Mouse (Mus musculus) c-Kit-positive CD71-negative TER-119-negative erythroid progenitor cells, embryonic 14.5 days (primary cell): ENCODE data around the gene BC049715.
"Not testable (repeated sequence)": the region's sequence is repeated elsewhere in the genome, so short reads cannot be mapped to it uniquely, and the experiment has no call there.

Source experiments
- DNase-seq: peaks from one replicate; pipeline ENCODE4 v3.0.0-alpha.2; 2013; ENCODE audit warnings: low read depth

Gene BC049715

DNA sequence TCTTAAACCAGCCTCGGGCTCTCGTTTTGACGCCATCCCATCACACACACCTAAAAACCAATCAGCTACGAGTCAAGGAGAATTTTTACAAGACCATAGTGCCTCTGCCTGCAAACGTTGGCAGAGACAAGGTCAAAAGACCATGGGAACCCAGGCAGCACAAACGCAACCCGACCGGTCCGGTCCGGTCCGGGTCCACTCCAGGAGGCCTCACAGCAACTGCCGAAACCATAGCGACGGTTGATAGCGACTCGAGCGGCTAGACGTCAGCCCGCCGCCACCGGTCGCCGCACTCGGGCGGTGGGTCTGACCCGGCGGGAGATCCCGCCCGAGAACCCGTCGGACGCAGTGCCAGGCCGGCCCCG lies at the start of gene BC049715:
TSS of gene BC049715 (plus strand) at position 111 of the 365 bp plus-strand sequence.
- no peak for DNase-seq

DNA sequence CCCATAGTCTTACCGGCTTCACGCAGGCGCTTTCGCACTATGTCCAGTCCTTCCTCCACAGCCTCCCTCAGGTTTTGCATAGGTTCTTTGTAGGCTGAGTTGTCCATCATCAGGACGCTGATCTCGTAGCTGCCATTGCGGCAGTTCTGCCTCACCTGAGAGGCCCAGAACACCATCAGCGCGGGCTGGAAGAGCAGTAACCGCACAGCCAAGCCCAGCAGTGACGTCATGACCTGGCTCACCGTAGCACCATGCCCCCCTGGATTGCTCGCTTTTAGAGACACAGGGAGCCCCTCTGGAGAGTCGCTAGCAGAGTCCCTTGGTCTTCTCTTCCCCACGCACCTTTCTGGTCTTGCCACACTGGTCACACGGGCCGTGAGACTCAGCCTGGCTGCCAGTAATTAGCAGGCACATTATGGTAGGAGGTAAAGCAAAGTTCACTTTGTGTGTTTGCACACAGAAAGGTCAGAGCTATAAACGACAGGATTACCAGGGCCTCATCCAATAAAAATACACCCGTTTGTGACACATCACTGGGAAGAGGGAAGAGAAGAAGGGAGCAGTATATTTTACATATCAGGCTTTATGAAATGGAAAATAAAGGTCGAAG lies 45.9 kb upstream of the BC049715 start, which contains the start of gene Gucy2c:
TSS of gene Gucy2c (minus strand) at position 389 of the 610 bp plus-strand sequence.
- DNase-seq = no peak

DNA sequence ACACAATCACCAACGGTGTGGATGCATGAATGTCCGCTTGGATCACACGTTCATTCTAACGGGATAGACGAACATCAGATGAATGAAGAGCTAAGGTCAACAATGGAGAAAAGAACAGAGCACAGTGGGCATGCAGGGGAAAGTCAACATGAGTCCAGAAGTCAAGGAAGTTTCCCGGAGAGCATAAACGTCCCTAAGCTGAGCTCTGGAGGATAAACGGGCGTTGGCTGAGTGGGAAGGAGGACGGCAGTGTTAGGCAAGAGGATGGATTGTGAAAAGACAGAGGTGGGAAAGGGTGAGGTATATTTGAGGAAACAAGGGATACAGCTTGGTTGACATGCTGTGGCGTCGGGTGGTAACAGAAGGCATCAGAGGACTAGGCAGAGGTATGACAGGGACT lies 45.3 kb upstream of the BC049715 start:
- no peak for DNase-seq

DNA sequence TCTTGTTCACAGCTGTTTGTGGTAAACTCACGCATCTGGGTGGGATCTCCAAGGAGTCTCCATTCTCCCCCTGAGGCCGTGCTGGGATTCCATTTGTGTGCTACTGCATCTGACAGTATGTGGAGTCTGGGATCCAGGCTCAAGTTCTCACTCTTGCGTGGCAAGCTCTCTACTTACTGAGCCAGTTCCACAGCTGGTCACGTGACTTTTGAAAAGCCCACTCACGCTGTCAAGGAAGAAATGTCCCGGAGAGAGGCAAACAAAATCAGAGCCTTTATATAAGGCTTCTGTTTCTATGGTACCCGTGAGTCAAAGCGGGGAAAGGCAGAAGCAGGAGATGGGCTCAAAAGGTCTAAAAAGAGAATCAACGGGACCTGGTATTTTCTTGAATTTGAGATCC lies 44.7 kb upstream of the BC049715 start:
- DNase-seq = no peak

DNA sequence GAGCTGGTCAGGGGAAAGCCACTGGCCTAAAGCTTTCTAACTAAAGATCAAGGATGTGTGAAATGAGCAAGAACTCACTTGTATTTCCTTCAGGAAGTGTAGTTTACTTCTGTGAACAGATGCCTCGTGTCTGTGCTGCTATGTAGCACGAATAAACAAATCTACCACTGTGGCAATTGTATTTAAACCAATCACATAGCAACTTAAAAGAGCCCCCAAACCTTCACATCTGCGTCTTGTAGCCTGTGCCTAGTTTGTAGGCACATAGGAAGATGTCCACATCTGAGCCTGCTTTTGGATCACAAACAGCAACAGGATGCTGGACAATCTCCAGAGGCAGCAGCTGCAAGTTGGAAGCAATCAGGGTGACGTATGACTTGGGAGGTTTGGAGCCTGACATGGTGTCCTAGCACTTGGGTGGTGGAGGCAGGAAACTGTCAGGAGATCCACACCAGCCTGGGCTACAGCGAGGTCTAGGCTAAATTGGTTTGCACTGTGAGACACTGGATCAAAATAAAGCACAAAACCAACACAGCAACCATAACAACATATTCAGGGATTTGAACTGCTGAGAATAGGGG lies 37.9 kb upstream of the BC049715 start:
- no peak for DNase-seq

DNA sequence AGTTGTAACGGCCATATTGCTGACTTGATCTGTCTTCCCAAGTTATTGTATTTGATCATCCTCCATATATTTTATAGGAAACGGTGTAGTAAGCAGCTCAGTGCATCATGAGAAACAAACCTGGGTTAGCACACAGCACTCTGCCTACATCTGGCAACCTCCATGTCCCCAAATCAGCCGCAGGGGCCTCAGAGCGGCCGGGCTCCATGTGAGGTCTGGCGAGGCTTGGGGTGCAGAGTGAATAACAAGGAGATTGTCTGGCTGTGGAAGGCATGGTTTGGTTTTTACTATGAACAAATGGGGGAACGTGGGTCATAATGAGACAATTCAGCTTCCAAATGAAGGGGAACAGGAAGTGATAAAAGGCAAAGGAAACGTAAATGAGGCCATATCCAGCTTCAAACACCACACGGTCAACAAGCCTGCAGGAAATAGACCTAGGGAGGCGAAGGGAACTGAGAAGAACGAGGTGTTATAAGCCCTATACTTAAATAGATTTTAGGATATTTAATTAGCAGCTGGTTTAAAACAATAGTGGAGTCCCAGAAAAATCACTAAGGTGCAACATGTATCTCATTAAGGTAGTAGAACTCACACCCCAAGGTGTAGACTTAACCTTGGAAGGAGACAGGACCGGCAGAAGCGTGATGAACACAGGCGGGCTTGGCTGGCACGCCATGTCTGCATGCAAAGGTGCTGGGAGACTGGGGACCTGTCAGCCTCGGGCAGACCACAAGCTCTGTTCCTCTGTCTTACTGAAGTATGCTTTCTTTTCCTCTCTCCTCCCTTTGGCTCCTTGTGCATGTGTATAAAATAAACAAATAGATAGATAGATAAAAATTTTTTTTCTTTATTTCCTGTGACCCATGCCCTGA lies 34.3 kb upstream of the BC049715 start:
- no peak for DNase-seq

DNA sequence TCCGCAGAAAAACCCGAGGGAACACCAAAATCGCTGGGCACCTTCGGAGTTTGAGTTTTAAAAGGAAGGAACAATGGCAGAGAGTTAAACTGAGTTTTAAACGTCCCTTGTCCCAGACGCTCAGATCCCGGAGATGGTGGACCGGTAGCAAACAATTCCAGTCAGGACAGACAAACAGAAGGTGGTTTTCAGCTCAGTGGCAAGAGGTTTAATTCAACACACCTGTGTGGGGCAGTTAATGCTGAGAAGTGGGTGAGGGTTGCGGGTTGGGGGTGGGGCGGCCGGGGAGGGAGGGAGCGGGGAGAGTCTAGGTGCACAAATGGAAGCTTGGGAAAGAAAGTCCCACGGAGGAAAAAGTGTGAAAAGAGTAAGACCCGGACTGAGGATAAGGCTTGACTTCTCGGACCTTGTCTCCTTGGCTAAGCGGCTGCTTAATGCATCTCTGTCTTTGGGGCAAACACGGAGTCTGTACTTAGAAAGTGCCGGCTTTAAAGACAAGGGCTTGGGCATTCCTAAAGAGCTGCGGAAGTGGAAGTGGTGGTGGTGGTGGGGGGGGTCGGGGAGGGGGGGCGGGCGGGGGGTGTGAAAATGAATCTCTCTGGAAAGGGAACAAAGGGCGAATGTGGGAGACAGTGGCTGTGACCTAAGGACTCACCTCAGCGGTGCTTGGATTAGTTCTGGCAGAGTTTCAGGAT lies 33.4 kb upstream of the BC049715 start:
- DNase-seq = no peak

DNA sequence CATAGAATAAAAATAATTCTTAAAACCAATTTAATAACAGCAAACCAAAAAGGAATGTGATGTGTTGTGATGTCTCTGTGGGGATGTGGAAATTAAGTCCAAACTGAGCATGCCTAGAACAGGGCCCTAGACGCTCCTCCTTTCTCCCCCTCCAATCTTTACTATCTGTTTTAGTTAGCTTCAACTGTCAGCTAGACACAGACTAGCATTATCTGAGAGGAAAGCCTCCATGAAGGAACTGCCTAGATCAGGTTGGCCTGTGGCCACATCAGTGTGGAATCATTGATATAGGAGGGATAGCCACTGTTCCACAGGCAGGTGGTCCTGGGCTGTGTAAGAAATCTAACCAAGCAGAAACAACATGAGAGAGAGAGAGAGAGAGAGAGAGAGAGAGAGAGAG lies 32.3 kb upstream of the BC049715 start:
- no peak for DNase-seq

DNA sequence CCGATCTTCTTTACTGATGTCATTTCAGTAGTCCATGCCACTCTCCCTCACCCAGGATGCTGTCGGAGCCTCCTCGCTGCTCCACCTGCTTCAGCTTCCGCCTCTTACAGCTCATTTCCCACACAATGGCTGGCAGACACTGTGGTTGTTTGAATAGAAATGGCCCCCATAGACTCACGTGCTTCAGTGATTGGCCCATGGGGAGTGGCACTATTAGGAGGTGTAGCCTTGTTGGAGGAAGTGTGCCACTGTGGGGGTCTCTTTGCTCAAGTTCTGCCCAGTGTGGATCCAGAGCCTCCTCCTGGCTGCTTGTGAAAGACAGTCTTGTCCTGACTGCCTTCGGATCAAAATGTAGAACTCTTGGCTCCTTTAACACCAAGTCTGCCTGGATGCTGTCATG lies 31.6 kb upstream of the BC049715 start:
- DNase-seq = no peak

DNA sequence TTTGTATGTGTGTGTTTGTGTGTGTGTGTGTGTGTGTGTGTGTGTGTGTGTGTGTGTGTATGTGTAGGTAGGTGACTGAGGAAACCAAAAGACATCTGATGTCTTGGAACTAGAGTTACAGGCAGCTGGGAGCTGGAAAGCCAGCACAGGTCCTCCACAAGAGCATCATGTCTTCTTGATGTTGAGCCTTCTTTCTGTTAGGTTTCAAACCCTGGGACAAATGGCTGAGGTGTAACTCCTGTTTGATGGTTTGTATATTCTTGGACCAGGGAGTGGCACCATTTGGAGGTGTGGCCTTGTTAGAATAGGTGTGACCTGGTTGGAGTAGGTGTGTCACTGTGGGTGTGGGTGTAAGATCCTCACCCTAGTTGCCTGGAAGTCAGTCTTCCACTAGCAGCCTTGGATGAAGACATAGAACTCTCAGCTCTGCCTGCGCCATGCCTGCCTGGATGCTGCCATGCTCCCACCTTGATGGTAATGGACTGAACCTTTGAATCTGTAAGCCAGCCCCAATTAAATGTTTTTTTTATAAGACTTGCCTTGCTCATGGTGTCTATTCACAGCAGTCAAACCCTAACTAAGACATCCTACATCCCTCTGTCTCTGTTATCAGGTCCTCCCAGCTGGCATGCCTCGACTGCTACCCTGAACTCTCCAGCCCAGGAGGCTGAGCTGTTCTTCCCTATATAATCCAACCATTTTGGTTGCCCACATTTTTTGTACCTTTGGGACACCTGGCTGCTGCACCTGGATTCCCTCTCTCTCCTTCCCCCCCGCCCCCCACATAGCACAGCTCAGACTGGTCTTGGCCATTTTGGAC lies 29.3 kb upstream of the BC049715 start:
- DNase-seq = not testable (repeated sequence)

DNA sequence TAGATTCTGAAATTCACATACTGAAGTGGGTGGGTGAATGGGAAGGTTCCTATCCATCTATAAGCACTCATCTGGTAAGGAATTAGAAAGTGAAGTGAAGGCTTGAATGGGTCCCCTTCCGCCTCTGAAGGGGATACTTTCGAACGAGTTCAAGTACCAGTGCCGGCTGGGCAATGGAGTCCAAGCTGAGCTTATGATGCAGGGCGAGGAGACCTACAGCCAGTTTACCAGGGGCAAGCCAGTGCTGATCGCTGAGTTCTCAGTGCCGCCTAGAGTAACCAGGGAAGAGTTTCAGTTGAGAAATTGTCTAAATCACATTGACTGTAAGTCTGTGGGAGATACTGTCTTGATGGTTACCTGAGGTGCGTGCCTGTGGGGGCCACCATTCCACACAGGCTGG lies 26.7 kb upstream of the BC049715 start:
- DNase-seq = no peak

DNA sequence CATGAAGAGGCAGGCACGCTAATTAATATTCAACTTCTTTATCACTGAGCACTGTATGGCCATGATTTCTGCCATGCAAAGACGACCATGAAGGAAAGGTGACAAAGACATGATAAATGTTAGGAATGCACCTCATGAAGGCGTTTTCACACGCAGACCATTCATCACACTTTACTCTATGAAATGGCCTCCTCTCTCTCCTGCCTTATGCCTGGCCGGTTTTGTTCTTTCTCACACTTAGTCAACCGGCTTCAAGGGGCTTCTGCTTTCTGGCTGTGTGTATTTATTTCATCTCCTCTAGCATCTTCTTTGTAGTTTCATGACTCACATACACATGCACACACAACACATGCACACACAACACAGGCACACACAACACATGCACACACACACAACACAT lies 26.2 kb upstream of the BC049715 start:
- DNase-seq = no peak

DNA sequence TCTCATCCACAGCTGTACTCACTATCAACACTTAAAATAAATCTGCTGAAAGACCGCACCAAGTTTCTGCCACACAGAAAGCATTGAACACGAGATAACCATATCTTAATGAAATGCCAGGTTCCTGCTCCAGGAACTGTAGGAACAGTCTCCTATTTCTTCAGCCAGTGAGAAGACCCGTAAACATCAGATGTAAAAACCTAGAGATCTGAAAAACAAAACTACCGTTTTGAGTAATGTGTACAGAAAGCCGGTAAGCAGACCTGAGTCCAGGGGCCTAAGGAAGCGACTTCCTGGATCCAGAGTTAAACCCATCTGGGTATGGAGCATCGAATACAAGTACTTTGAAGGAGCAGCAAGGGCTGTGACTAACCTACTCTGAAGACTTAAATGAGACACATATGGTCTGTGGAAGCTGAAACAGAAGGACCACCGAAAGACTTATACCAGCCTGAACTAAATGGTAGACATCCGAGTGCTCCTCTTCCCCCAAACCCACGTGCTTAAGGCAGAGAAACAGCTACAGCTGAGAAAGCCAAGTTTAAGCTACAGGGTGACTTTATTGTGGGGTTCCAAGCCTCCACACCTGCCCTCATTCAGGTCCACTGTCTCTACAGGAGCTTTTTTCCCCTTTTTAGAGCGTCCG lies 24.2 kb upstream of the BC049715 start:
- no peak for DNase-seq

DNA sequence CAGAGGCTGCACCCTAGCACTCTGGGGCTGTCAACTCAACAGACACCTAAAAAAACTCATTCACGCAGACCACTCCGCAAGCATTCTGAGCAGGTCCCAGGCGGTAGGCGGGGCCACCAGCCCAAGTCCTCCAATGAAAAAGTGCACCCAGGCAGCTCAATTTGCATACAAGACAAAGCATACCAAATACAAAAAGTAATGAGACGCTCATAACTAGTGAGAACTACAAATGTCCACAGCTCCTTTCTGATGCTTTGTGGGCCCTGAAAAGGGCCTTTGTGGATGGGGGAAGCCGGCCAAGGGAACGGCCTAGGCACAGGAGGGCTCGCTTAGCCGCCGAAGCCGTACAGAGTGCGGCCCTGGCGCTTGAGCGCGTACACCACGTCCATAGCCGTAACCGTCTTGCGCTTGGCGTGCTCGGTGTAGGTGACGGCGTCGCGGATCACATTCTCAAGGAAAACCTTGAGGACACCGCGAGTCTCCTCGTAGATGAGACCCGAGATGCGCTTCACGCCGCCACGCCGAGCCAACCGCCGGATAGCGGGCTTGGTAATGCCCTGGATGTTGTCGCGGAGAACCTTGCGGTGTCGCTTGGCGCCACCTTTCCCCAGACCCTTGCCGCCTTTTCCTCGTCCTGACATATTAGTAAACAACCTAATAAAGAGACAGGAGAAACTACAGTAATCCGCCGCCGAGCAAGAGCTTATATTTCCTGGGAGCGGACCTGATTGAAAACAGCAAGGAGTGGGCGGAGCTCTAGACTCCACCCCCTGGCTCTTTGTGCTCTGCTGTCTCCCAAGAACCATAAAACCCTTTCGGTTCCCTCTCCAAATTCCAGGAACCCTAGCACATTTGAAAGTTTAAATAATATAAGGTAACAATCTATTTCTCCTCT lies 23.4 kb upstream of the BC049715 start, which contains the start of gene Hist4h4:
TSS of gene Hist4h4 (minus strand) at position 677 of the 895 bp plus-strand sequence.
- DNase-seq = peak; percentile 99

DNA sequence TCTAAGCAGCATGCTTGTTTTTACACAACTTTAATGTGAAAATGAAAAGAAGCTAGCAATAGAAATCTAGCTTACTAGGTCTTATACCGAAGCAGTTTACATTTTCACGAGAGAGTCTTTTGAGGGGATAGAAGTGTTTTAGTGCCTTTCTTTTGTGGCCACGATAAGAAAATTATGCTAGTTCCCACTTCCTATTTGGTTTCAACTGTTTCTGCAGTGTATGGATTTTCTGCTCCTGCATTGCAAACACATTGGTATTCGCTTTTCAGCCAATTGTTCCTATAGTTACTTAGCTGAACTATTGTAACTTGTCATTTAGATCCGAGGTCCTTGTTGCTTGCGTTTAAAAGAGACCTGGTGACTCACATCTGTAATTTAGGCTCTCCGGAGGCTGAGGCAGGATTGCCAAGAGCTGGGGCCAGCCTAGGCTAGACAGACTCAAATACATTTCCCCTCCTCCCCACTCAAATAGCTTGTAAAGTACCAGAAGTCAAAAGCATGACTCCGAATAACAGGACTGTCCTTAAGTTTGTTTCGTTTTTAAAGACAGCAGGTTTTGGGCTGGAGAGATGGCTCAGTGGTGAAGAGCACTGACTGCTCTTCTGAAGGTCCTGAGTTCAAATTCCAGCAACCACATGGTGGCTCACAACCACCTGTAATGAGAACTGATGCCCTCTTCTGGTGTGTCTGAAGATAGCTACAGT lies 22.6 kb upstream of the BC049715 start:
- no peak for DNase-seq

DNA sequence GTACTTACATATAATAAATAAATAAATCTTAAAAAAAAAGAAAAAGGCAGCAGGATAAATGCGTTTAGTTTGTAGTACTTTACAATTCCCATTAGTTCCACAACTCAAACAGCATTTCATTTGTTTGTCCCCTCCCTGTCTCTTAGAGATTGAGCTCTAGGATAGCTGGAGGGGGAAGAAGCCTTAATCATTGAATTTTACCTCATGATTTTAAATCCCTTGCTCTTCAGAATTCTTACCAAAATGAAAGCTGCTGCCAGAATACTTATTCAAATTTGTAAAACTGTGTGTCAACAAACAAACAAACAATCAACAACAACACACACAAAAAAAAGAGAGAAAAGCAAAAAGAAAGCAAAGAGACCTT lies 22.0 kb upstream of the BC049715 start:
- DNase-seq = no peak

DNA sequence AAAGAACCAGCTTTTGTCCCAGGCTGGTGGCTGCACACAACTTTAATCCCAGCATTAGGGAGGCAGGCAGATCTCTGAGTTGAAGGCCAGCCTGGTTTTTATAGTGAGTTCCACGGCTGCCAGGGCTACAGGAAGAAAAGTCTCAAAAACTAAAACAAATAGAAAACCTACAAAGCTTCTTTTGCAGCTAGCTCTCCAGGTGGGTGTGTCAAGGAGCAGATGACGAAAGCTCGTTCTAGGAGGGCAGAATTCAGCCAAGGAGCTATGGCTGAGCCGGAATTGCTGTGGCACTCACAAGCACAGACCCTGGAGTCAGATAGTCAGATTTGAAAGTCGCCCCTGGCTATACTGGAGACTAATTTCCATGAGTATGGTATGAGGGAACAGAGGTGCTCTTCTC lies 20.6 kb upstream of the BC049715 start:
- DNase-seq = no peak

DNA sequence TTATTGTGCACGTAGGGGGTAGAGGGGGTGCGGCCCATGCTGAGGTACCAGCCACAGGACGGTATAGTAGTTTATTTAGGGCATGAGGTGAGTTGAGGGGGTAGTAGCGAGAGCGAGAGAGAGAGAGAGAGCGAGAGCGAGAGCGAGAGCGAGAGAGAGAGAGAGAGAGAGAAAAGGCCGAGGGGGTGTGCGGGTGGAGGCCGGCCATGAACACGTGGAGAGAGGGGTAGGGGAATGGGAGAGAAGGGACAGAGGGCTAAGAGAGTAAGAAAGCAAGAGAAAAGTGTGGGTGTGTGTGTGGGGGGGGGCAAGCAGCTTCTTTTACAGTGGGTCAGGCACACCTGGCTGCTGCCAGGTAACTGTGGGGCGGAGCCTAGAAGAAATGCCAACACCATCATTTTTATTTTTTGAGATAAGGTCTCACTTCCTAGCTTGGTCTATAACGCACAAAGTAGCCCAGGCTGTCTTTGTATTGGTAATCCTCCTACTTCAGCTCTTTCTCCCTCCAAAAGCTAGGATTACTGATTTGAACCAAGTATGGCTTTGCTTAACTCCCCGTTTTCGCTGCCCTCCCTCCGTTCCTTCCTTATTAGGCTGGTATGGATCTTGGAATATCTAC lies 19.9 kb upstream of the BC049715 start:
- DNase-seq = no peak

DNA sequence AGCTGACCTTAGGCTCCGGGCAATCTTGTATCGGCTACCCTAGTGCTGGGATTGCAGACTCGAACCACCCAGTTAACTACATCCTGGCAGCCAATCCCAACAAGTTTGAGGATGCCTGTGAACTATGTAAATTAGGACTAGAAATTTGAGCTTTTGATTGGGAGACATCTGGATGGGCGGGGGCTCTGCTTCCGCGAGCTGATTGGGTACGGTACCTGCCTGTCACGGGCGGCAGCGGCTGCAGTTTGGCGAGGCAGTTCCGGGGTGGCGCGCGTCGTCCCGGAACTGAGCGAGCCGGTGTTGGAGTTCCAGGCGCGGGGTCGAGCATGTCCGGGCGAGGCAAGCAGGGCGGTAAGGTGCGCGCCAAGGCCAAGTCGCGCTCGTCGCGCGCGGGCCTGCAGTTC lies 19.4 kb upstream of the BC049715 start, which contains the start of gene H2afj:
TSS of gene H2afj (plus strand) at position 231 of the 404 bp plus-strand sequence.
- peak; percentile 94 for DNase-seq
